Mouse (Mus musculus) monocyte, adult 5-6 weeks (primary cell): Measurements from ENCODE around the gene Ifi207. TPM values are rescaled to one million over a fixed set of nuclear protein-coding genes. Genes with fewer than 3 reads are reported as not detected.
"Not testable (repeated sequence)": the region's sequence is repeated elsewhere in the genome, so short reads cannot be mapped to it uniquely, and the experiment has no call there.

Source experiments
- ATAC-seq: fragments of 153-309, 156-312 bp; replicated peaks from 2 replicates; pipeline ENCODE4 v1.8.0; 2017; ENCODE audit warnings: mild to moderate bottlenecking; ENCODE audit not compliant: low TSS enrichment, insufficient number of reproducible peaks, severe bottlenecking, poor library complexity, low FRiP score
- total RNA-seq: library from RNA; stranded (forward); fragments of 200-1000, 200-491, 200-594 nt; gene quantifications from 3 replicates; pipeline ENCODE4 v1.2.3, GENCODE M21; 2017

Ifi207 gene
- 27.5 to 53.9 TPM (median 45.4 TPM) in 3 replicates for total RNA-seq

- ATAC-seq, result peak; percentile 85
Measured at GRCm38 (mm10) chr1:173741656-173742055, at the start of gene Ifi207. Ifi207 (minus strand) TSS chr1:173741747.

GRCm38 (mm10) chr1:173773457-173773856, 31.9 kb upstream of the Ifi207 start:
- not testable (repeated sequence) for ATAC-seq

GRCm38 (mm10) chr1:173766848-173767617, 25.5 kb upstream of the Ifi207 start, which contains the start of gene Ifi204:
Ifi204 (minus strand) TSS chr1:173766943.
- ATAC-seq, result peak; percentile 93

- not testable (repeated sequence) for ATAC-seq
Measured at GRCm38 (mm10) chr1:173760032-173760431, 18.5 kb upstream of the Ifi207 start.

GRCm38 (mm10) chr1:173742262-173742661, 715 bp upstream of the Ifi207 start:
- peak; percentile 64 for ATAC-seq

- ATAC-seq, result 0 out of 2 replicates have a peak, but pooled peaks have one; percentile 48
Measured at GRCm38 (mm10) chr1:173740537-173740936, 1.0 kb downstream of the Ifi207 start.

GRCm38 (mm10) chr1:173736986-173737385, 4.6 kb downstream of the Ifi207 start:
- peak; percentile 68 for ATAC-seq

- ATAC-seq, result not testable (repeated sequence)
Measured at GRCm38 (mm10) chr1:173735015-173735414, 6.5 kb downstream of the Ifi207 start.

GRCm38 (mm10) chr1:173733219-173733618, 8.3 kb downstream of the Ifi207 start:
- no peak for ATAC-seq

GRCm38 (mm10) chr1:173694270-173694669, 47.3 kb downstream of the Ifi207 start:
- ATAC-seq, result no peak

- ATAC-seq, result not testable (repeated sequence)
Measured at GRCm38 (mm10) chr1:173678605-173679004, 62.9 kb downstream of the Ifi207 start.

- 0 out of 2 replicates have a peak, but pooled peaks have one; percentile 22 for ATAC-seq
Measured at GRCm38 (mm10) chr1:173673458-173674097, 68.0 kb downstream of the Ifi207 start, which contains the start of gene Ifi208. Ifi208 (plus strand) TSS chr1:173673675.

Other genes starting within 250 kb of the Ifi207 start
- 8.1 to 25.5 TPM (median 8.2 TPM) in 3 replicates for gene Ifi214, start 205.8 kb downstream of the Ifi207 start, total RNA-seq
- 33.0 to 48.3 TPM (median 33.3 TPM) in 3 replicates for gene Ifi213, start 142.5 kb downstream of the Ifi207 start, total RNA-seq
- gene Ifi209, start 110.8 kb downstream of the Ifi207 start, total RNA-seq, result 126 to 221 TPM (median 147 TPM) in 3 replicates
- 5.0 to 30.4 TPM (median 5.0 TPM) in 3 replicates for gene Ifi208, start 68.1 kb downstream of the Ifi207 start, total RNA-seq
- gene Ifi204, start 25.2 kb upstream of the Ifi207 start, total RNA-seq, result 160 to 239 TPM (median 218 TPM) in 3 replicates
- gene Ifi211, start 171.3 kb upstream of the Ifi207 start, total RNA-seq, result 14.3 to 32.8 TPM (median 24.4 TPM) in 3 replicates
- 230 to 569 TPM (median 257 TPM) in 3 replicates for gene Mndal, start 200.7 kb upstream of the Ifi207 start, total RNA-seq
- 55.5 to 174 TPM (median 84.6 TPM) in 3 replicates for gene Ifi203, start 200.9 kb upstream of the Ifi207 start, total RNA-seq
- gene Ifi202b, start 241.0 kb upstream of the Ifi207 start, total RNA-seq, result not detected in 3 replicates